Mouse (Mus musculus) liver, embryonic 11.5 days (tissue): ENCODE results near the gene Dnaaf2. TPM values are rescaled to one million over a fixed set of nuclear protein-coding genes. Genes with fewer than 3 reads are reported as not detected.

ENCODE experiments used
- ATAC-seq: fragments of 200-750 bp; cut with Nextera tagmentation; replicated peaks from 2 replicates; pipeline ENCODE4 v1.8.0; 2017; ENCODE audit warnings: moderate number of reproducible peaks, mild to moderate bottlenecking, moderate TSS enrichment, moderate library complexity; ENCODE audit not compliant: low FRiP score
- DNase-seq: peaks from one replicate; pipeline ENCODE4 v3.0.0-alpha.2; 2017; ENCODE audit warnings: low spot score
- H3K27ac ChIP-seq: fragments of 300-500 bp; sonication (generic); 2 replicates; pipeline ENCODE4 v1.5.1; 2014; ENCODE audit warnings: mild to moderate bottlenecking, low read depth, low read length, control low read depth
- H3K27me3 ChIP-seq: fragments of 300-500 bp; sonication (generic); replicated peaks from 2 replicates; pipeline ENCODE4 v1.6.1; 2014; ENCODE audit warnings: low read length, mixed read lengths; ENCODE audit not compliant: control insufficient read depth, insufficient read depth
- H3K36me3 ChIP-seq: fragments of 300-500 bp; sonication (generic); 2 replicates; pipeline ENCODE4 v1.6.1; 2014; ENCODE audit warnings: mild to moderate bottlenecking, low read length, moderate library complexity, mixed read lengths; ENCODE audit not compliant: control insufficient read depth, insufficient read depth
- H3K4me1 ChIP-seq: fragments of 300-500 bp; sonication (generic); replicated peaks from 2 replicates; pipeline ENCODE4 v1.6.1; 2014; ENCODE audit warnings: low read length, mixed read lengths; ENCODE audit not compliant: control insufficient read depth, insufficient read depth
- H3K4me2 ChIP-seq: fragments of 300-500 bp; sonication (generic); 2 replicates; pipeline ENCODE4 v1.6.1; 2014; ENCODE audit warnings: mild to moderate bottlenecking, control low read depth, moderate library complexity
- H3K4me3 ChIP-seq: fragments of 300-500 bp; sonication (generic); 2 replicates; pipeline ENCODE4 v1.5.1; 2014; ENCODE audit warnings: low read depth, low read length, control low read depth
- H3K9ac ChIP-seq: fragments of 300-500 bp; sonication (generic); 2 replicates; pipeline ENCODE4 v1.6.1; 2014; ENCODE audit warnings: low read depth, low read length, control low read depth
- H3K9me3 ChIP-seq: fragments of 300-500 bp; sonication (generic); 2 replicates; pipeline ENCODE4 v1.6.1; 2016; ENCODE audit warnings: low read length, inconsistent platforms, mixed read lengths; ENCODE audit not compliant: control insufficient read depth
- WGBS: fragments of 180-500 bp; shearing (Covaris S2); extraction: QIAGEN DNeasy Blood & Tissue Kit; methylation state at CpG from one replicate; pipeline ENCODE4 v1.1.7; 2014; 5-methylcytosine and 5-hydroxymethylcytosine counted together
- polyA plus RNA-seq: library from polyadenylated mRNA; unstranded; fragments of >200 nt; fragmentation: Nextera tagmentation; extraction: Ambion mirVana; gene quantifications from 2 replicates; pipeline ENCODE4 v1.2.1, GENCODE M21; 2014

The Dnaaf2 gene
- polyA plus RNA-seq, 1 experiment from 2014 or later: 14.0 TPM

DNA sequence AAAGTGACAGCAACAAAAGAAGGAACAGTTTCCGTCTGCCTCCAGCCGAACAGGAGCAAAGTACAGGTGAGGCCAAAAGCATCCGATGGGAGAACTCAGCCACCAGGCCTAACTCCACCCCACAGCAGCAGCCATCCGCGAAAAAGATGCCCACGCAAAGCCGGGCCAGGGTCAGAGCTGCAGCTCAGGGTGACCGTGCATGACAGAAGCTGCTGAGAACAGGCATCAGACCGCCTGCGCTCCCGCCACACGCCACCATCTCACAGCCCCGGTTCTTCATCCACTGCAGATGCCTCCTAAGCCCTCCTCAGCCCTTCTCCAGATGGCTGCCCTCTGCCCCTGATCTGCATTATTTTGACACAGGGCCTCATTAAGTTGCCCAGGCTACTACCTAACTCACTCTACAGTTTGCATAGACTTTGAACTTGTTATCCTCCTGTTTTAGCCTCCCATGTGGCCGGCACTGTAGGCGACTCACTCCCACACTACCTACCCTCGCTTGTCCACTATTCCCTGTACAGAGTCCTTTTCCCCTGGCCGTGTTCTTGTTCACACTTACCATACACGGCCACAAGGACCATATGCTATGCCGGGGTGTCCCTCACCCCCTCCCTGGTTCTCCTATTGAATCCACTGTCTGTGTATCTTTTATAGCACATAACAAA, 22.5 kb upstream of the Dnaaf2 start:
- Histone ChIP-seq H3K36me3 (peaks cover 30% of the 10 kb centered on the region; the same call in 1 of the 2 replicates), H3K4me2 (no peak overlapping the region), H3K27me3 (no peaks in the 10 kb centered on the region), H3K4me1 (no peaks in the 10 kb centered on the region), H3K27ac (no peak overlapping the region), H3K4me3 (no peak overlapping the region), H3K9ac (no peak overlapping the region), H3K9me3 (no peaks in the 10 kb centered on the region)
- DNase-seq (no peak), ATAC-seq (0 out of 2 replicates have a peak, but pooled peaks have one; percentile 36)
- 88% methylated on average over 19 of the region's 19 CpGs for WGBS

DNA sequence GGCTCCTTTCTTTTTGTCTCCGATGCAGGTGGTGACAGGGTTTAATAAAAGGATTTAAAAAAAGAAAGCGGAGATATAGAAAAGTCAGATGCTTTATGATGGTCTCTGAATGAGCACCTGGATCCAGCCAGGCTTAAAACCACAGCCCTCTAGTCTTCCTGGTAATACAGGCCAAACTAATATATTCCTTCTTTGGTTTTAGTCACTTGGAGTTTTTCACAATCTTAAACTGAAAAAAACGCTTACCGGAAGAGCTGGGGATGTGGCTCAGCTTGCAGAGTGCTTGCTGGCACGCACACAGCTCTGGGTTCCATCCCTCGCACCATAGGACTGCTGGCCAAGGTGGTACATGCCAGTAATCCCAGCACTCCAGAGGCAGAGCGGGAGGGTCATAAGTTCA, 18.4 kb upstream of the Dnaaf2 start:
- peaks cover 47% of the 10 kb centered on the region for H3K36me3 ChIP-seq
- DNase-seq: no peak

GRCm38 (mm10) chr12:69215000-69215785, 17.0 kb upstream of the Dnaaf2 start:
- no peak overlapping the region for H3K4me2 ChIP-seq
- no peaks in the 10 kb centered on the region for H3K27me3 ChIP-seq
- no peaks in the 10 kb centered on the region for H3K4me1 ChIP-seq
- WGBS: 94% methylated on average over 3 of the region's 3 CpGs
- H3K9me3 ChIP-seq: no peaks in the 10 kb centered on the region
- H3K36me3 ChIP-seq: peaks cover 40% of the 10 kb centered on the region
- no peak overlapping the region for H3K9ac ChIP-seq
- ATAC-seq (no peak), DNase-seq (no peak)
- no peak overlapping the region for H3K4me3 ChIP-seq
- no peak overlapping the region for H3K27ac ChIP-seq

More for the DNA sequence above, 18.4 kb upstream of the Dnaaf2 start:
- WGBS: 92% methylated on average over 7 of the region's 7 CpGs
- no peak overlapping the region for H3K4me2 ChIP-seq
- no peaks in the 10 kb centered on the region for H3K9me3 ChIP-seq
- no peaks in the 10 kb centered on the region for H3K4me1 ChIP-seq
- no peak overlapping the region for H3K4me3 ChIP-seq
- no peak for ATAC-seq
- H3K27me3 ChIP-seq: no peaks in the 10 kb centered on the region
- no peak overlapping the region for H3K27ac ChIP-seq
- H3K9ac ChIP-seq: no peak overlapping the region

DNA sequence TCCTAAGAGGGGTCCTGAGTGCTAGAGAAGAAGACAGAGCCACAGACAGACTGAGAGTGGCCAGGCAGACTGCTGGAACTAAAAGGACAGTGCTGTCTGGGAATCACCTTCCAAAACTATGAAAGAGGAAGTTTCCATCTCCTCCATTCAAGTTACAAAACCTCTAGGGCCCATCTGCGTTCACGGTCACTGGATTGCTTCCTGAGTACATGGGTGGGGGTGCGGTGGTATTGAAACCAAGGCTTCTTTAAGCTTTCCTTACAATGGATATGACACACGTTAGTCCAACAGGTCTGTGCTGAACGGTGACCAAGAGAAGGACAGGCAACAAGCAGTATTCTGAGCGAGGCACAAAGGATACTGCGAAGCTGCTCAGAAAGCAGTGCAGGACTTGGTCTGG, 16.2 kb upstream of the Dnaaf2 start:
- Histone ChIP-seq H3K27me3 (no peaks in the 10 kb centered on the region), H3K9ac (no peak overlapping the region), H3K27ac (no peak overlapping the region), H3K4me1 (no peaks in the 10 kb centered on the region), H3K4me3 (no peak overlapping the region), H3K4me2 (no peak overlapping the region), H3K36me3 (peaks cover 40% of the 10 kb centered on the region), H3K9me3 (no peaks in the 10 kb centered on the region)
- DNase-seq (no peak), ATAC-seq (no peak)
- WGBS: 83% methylated on average over 7 of the region's 7 CpGs

- H3K9me3 ChIP-seq: no peaks in the 10 kb centered on the region
- no peak overlapping the region for H3K9ac ChIP-seq
- no peak overlapping the region for H3K4me3 ChIP-seq
- no peak overlapping the region for H3K27ac ChIP-seq
- no peaks in the 10 kb centered on the region for H3K4me1 ChIP-seq
- peaks cover 36% of the 10 kb centered on the region for H3K36me3 ChIP-seq
- WGBS: 90% methylated on average over 13 of the region's 13 CpGs
- H3K4me2 ChIP-seq: no peak overlapping the region
- H3K27me3 ChIP-seq: no peaks in the 10 kb centered on the region
- no peak for ATAC-seq
- DNase-seq: no peak
These were observed 15.1 kb upstream of the Dnaaf2 start for GRCm38 (mm10) chr12:69213186-69213777.

DNA sequence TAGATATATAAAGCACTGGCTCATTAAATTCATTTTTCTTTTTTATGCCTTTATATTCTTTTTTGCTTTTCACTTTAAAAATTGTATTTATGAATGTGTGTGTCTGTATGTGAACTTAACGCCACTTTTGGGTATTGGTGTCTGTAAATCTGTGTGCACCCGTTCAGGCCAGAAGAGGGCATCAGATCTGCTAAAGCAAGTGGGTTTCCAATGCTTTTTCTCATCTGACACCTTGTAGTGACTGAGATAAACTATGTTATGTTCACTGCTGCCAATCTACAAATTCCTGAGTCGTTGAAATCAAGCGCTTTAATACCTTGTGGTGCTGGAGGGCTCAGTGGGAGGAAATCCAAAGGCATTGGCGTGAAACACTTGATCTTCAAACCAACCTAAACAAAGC, 12.8 kb upstream of the Dnaaf2 start:
- DNase-seq: no peak
- 84% methylated on average over 5 of the region's 5 CpGs for WGBS
- Histone ChIP-seq H3K4me3 (no peak overlapping the region), H3K4me1 (no peaks in the 10 kb centered on the region), H3K4me2 (no peak overlapping the region), H3K27ac (no peak overlapping the region), H3K9me3 (no peaks in the 10 kb centered on the region), H3K27me3 (no peaks in the 10 kb centered on the region), H3K9ac (no peak overlapping the region), H3K36me3 (peaks cover 28% of the 10 kb centered on the region)
- ATAC-seq: no peak

DNA sequence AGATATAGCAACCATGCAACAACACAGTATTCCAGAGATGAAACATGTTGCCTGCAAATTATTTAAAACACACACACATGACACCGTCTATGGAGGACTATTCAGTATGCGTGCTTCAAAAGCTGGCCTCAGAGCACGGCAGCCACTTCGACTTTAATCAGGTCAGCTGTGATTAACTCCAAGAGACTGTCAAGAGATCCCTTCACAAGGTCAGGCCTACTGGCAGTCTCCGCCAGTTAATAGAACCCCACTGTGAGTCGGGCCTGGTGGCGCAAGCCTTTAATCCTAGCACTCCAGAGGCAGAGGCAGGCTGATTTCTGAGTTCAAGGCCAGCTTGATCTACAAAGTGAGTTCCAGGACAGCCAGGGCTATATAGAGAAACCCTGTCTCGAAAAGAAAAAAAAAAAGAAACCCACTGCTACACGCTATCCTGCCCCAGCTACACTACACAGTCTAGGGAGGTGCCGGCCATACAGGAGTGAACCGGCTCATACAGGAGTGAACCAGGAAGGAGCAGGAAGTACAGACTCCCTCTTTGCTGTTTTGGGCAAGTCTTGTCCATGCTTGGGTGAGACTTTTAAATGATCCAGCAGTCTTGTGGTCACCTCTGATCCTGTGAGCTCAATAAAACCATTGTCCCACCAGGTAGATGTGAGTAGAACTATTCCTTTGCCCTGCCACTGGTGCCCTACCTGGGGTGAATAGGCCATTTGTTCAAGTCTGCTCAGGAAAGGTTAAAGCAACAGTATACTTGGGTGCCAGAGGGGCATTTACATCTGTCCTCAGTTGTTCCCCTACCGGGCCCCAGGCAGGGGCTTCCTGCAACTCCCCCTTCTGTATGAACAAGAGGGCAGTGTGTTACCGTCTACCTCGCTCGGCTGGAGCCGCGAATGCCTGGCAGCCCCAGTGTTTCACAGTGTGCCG, 12.1 kb upstream of the Dnaaf2 start:
- no peak overlapping the region for H3K27ac ChIP-seq
- 95% methylated on average over 18 of the region's 18 CpGs for WGBS
- no peak overlapping the region for H3K4me2 ChIP-seq
- ATAC-seq: no peak
- H3K9ac ChIP-seq: no peak overlapping the region
- no peak overlapping the region for H3K4me3 ChIP-seq
- H3K36me3 ChIP-seq: peaks cover 25% of the 10 kb centered on the region
- no peaks in the 10 kb centered on the region for H3K4me1 ChIP-seq
- no peak for DNase-seq
- H3K27me3 ChIP-seq: no peaks in the 10 kb centered on the region
- no peaks in the 10 kb centered on the region for H3K9me3 ChIP-seq

- 79% methylated on average over 2 of the region's 2 CpGs for WGBS
- ATAC-seq (no peak), DNase-seq (no peak)
- Histone ChIP-seq H3K4me2 (no peak overlapping the region), H3K9ac (no peak overlapping the region), H3K36me3 (peaks cover 21% of the 10 kb centered on the region), H3K4me1 (no peaks in the 10 kb centered on the region), H3K9me3 (no peaks in the 10 kb centered on the region), H3K27me3 (no peaks in the 10 kb centered on the region), H3K27ac (no peak overlapping the region), H3K4me3 (no peak overlapping the region)
These were observed 10.3 kb upstream of the Dnaaf2 start for GRCm38 (mm10) chr12:69208520-69208919.
